ENCODE assay signal across 13 mouse cellular contexts in the genomic region with DNA sequence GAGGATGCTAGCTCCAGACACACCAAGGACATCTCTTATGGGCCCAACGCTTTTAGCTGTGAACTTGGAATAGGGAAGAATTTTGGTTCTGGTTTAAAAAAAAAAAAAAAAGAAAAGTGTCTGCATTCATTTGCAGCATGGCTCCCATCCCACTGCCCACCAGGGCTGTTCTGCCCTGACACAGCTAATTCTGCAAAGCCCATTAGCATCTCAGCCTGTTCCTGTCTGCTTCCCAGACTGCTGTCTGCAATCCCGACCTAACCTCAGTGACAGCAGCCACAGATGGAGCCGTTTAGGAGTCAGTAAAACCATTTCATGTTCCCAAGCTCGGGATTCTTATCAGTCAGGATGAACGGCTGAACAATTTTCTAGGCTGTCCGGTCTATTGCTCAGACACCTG.
"Had no signal": no experiment of that assay in that cellular context is flagged by ENCODE, and none has a peak within 500 bp of the region (broad histone marks: within the 10 kb centered on the region; RNA-seq: fewer than 3 reads in every experiment).

No protein-coding gene starts in this region.

- H3K4me3 ChIP-seq: kidney, embryonic 15.5 days; limb, embryonic 15.5 days; liver, embryonic 12.5 days; megakaryocyte, embryonic 14.5 days had no signal

- H3K36me3 ChIP-seq: kidney, embryonic 15.5 days; limb, embryonic 15.5 days; liver, embryonic 12.5 days had no signal

- DNase-seq: kidney, adult 2 months; kidney, postnatal 14 days; lung, embryonic 14.5 days; lung, postnatal 14 days; thymus, postnatal 4 days had no signal

- H3K27me3 ChIP-seq: kidney, embryonic 15.5 days; limb, embryonic 15.5 days; liver, embryonic 12.5 days; megakaryocyte, embryonic 14.5 days had no signal

- H3K4me1 ChIP-seq: kidney, embryonic 15.5 days; limb, embryonic 15.5 days; liver, embryonic 12.5 days; megakaryocyte, embryonic 14.5 days had no signal

- ATAC-seq: liver, embryonic 12.5 days; midbrain, embryonic 16.5 days had no signal

- H3K9me3 ChIP-seq: kidney, embryonic 15.5 days; limb, embryonic 15.5 days; liver, embryonic 12.5 days had no signal

- H3K27ac ChIP-seq: kidney, embryonic 15.5 days; limb, embryonic 15.5 days; liver, embryonic 12.5 days; macrophage; stomach, postnatal 0 days had no signal

- H3K9ac ChIP-seq: kidney, embryonic 15.5 days; limb, embryonic 15.5 days; liver, embryonic 12.5 days; lung, embryonic 14.5 days had no signal

- H3K4me2 ChIP-seq: kidney, embryonic 15.5 days; limb, embryonic 15.5 days; liver, embryonic 12.5 days; lung, embryonic 14.5 days; midbrain, embryonic 11.5 days had no signal
